Mouse (Mus musculus): ENCODE data around the gene Clec4b2. TPM values are rescaled to one million over a fixed set of nuclear protein-coding genes. Genes with fewer than 3 reads are reported as not detected.
"Not testable (repeated sequence)": the region's sequence is repeated elsewhere in the genome, so short reads cannot be mapped to it uniquely, and the experiment has no call there.

Gene Clec4b2
- not detected for total RNA-seq (2018; cell fraction: chromatin; rRNA removed)
- under 1 TPM in 6 of 26 experiments, not detected in 20; 0.14 to 0.30 (median 0.18) TPM for total RNA-seq (2018; cell fraction: cytosol; rRNA removed)
- not detected for total RNA-seq (2018; cell fraction: nucleus; rRNA removed)
- 0.22 to 0.53 TPM in 2 of 3 replicates, not detected in the other for polyA plus RNA-seq (2018)

- WGBS (ENCODE audit: missing documents) = 82% methylated on average over 4 of the region's 4 CpGs
- H3K4me3 ChIP-seq (ENCODE audit: inconsistent target) = no peak within 1 kb of the TSS
- no peaks in the 10 kb centered on the region for H3K36me3 ChIP-seq (ENCODE audit: inconsistent target)
- no peaks in the 10 kb centered on the region for H3K79me2 ChIP-seq (ENCODE audit: inconsistent target)
- H3K27ac ChIP-seq = peak within 1 kb of the TSS; percentile 74; the same call in 1 of the 2 replicates
Observed at GRCm38 (mm10) chr6:123172593-123172992, at the start of gene Clec4b2. Gene Clec4b2 (plus strand): TSS chr6:123172893.

GRCm38 (mm10) chr6:123123195-123123594 lies 49.5 kb upstream of the Clec4b2 start:
- Histone ChIP-seq H3K27ac (peak overlapping the region; percentile 99), H3K36me3 (ENCODE audit: inconsistent target) (peaks cover 7% of the 10 kb centered on the region), H3K79me2 (ENCODE audit: inconsistent target) (peaks cover 36% of the 10 kb centered on the region; the same call in 1 of the 2 replicates), H3K4me3 (ENCODE audit: inconsistent target) (peak overlapping the region; percentile 36)
- WGBS (ENCODE audit: missing documents) = 0% methylated on average over 3 of the region's 3 CpGs

DNA sequence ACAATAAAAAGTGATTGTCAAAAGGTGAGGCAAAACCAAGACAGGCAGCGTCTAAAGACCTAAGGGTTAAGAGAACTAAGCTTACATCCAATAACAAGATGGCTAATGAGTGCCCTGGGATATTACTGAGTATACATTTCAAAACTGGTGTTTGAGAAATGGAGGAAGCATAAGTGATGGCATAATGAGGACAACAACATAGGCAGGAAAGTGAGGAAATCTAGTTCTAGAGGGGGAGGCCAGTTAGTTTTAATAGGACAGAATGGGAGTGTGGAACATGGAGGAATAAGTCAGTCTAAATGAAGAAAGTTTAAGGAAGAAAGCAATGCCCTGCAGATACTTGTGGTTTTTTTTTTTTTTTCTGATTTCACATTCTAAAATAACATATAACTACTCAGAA lies 45.5 kb upstream of the Clec4b2 start:
- Histone ChIP-seq H3K27ac (no peak overlapping the region), H3K79me2 (ENCODE audit: inconsistent target) (peaks cover 50% of the 10 kb centered on the region; the same call in 1 of the 2 replicates), H3K4me3 (ENCODE audit: inconsistent target) (no peak overlapping the region), H3K36me3 (ENCODE audit: inconsistent target) (peaks cover 18% of the 10 kb centered on the region)
- WGBS (ENCODE audit: missing documents) = 92% methylated on average over 1 of the region's 1 CpGs

DNA sequence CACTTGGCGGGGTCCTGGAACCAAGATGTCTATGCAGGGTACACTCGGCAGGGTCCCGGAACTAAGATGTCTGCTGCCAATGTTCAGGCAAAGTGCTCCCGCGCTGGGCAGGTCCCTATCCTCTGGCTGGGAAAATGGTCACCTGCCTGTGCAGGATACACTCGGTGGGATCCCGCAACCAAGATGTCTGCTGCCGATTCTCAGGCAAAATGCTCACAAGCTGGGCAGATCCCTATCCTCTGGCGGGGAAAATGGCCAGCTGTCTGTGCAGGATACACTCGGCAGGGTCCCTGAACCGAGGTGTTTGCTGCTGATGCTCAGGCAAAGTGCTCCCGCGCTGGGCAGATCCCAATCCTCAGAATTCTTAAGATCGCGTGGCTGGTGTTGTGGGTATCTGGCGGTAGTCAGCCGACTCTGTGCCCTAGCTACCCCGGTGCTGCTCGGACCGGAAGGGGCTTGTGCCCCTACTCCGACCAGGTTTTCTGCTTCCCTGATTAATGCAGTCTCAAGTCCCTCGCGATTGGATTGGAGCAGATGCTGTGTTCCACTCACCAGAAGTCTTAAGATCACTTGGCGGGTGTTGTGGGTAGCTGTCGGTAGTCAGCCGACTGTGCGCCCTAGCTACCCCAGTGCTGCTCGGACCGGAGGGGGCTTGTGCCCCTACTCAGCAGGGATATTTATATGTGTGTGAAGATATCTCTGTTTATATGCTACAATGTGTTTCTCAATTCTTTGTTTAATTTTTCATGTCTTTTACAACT lies 34.7 kb upstream of the Clec4b2 start:
- WGBS (ENCODE audit: missing documents) = 82% methylated on average over 25 of the region's 29 CpGs
- not testable (repeated sequence) for H3K79me2 ChIP-seq (ENCODE audit: inconsistent target); H3K4me3 ChIP-seq (ENCODE audit: inconsistent target); H3K27ac ChIP-seq
- peaks cover 17% of the 10 kb centered on the region for H3K36me3 ChIP-seq (ENCODE audit: inconsistent target)

DNA sequence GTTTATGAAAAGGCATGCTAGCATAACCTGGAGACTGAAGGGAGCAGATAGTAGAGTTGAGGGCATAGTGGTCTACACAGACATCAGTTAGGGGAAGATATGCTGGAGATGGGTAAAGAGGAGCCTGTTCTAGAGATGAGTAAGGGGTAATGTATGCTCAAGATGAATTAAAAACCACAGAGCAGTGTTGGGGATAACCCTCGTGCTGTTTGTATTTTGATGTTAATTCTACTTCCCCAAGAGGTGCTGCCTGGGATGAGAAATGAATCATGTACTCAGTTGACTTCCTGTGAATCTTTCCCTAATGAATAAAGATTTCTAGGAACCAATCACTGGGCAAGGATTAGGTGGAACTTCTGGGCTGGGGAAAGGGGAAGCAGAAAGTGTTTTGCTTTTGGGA lies 2.6 kb upstream of the Clec4b2 start:
- Histone ChIP-seq H3K79me2 (ENCODE audit: inconsistent target) (no peaks in the 10 kb centered on the region), H3K36me3 (ENCODE audit: inconsistent target) (no peaks in the 10 kb centered on the region), H3K27ac (peak overlapping the region; percentile 74), H3K4me3 (ENCODE audit: inconsistent target) (no peak overlapping the region)
- 6% methylated on average over 1 of the region's 1 CpGs for WGBS (ENCODE audit: missing documents)

DNA sequence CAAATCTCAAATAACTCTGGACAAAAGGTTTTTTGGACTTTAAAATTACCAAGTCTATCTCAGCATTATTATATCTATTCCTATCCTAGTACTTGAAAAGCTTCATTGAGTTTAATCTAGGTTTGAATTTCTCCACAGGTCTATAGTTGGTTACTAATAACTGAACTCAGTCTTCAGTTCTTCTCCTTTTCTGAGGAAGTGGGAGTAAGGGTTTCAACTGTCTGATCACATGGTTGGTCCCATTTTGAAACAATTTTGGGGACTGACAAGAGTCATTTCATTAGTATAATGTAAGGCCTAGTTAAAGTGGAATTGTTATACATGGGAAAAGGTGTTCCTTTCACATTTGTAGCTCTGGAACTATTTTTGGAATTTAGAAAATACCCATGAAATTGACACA lies 1.7 kb upstream of the Clec4b2 start:
- Histone ChIP-seq H3K36me3 (ENCODE audit: inconsistent target) (no peaks in the 10 kb centered on the region), H3K4me3 (ENCODE audit: inconsistent target) (no peak overlapping the region), H3K79me2 (ENCODE audit: inconsistent target) (no peaks in the 10 kb centered on the region), H3K27ac (peak overlapping the region; percentile 74)

- Histone ChIP-seq H3K4me3 (ENCODE audit: inconsistent target) (no peak overlapping the region), H3K36me3 (ENCODE audit: inconsistent target) (no peaks in the 10 kb centered on the region), H3K27ac (peak overlapping the region; percentile 24; the same call in 1 of the 2 replicates), H3K79me2 (ENCODE audit: inconsistent target) (no peaks in the 10 kb centered on the region)
- 61% methylated on average over 1 of the region's 1 CpGs for WGBS (ENCODE audit: missing documents)
Observed at GRCm38 (mm10) chr6:123175549-123175948, 2.9 kb downstream of the Clec4b2 start.

DNA sequence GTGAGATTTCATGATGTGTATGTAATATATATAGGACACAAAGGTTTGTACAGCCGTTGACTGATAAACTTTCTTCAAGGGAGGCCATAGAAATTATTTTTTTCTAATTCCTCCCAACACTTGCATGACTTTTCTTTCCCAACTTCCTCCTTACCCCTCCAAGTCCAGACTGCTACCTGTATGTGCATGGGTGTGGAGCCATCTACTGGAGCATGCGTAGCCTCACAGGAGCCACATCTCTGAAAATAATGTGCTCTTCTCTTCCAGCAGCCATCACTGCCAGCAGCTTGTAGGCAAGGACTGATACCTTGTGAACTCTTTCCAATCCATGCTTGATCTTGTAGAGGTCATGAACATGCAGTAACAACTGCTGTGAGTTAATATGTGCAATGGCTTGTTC lies 12.2 kb downstream of the Clec4b2 start:
- not testable (repeated sequence) for H3K79me2 ChIP-seq (ENCODE audit: inconsistent target); H3K36me3 ChIP-seq (ENCODE audit: inconsistent target); H3K4me3 ChIP-seq (ENCODE audit: inconsistent target); H3K27ac ChIP-seq
- 25% methylated on average over 2 of the region's 2 CpGs for WGBS (ENCODE audit: missing documents)

GRCm38 (mm10) chr6:123207187-123208076 lies 34.7 kb downstream of the Clec4b2 start:
- H3K27ac ChIP-seq = peak overlapping the region; percentile 22; the same call in 1 of the 2 replicates
- WGBS (ENCODE audit: missing documents) = 100% methylated on average over 1 of the region's 1 CpGs
- H3K79me2 ChIP-seq (ENCODE audit: inconsistent target) = no peaks in the 10 kb centered on the region
- no peak overlapping the region for H3K4me3 ChIP-seq (ENCODE audit: inconsistent target)
- H3K36me3 ChIP-seq (ENCODE audit: inconsistent target) = no peaks in the 10 kb centered on the region

DNA sequence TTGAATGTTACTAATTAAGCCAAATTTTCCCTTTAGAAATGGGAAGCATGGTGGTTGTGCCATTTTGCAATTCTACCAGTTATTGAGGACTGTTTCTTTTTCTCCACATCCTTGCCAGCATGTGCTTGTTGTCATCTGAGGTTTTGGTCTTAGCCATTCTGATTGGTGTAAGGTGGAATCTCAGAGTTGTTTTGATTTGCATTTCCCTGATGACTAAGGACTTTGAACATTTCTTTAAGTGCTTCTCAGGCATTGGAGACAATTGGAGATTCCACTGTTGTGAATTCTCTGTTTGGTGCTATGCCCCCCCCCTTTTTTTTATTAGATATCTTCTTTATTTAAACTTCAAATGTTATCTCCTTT lies 35.4 kb downstream of the Clec4b2 start:
- peak overlapping the region; percentile 22; the same call in 1 of the 2 replicates for H3K27ac ChIP-seq
- H3K79me2 ChIP-seq (ENCODE audit: inconsistent target); H3K36me3 ChIP-seq (ENCODE audit: inconsistent target); H3K4me3 ChIP-seq (ENCODE audit: inconsistent target): not testable (repeated sequence)

GRCm38 (mm10) chr6:123211726-123212125 lies 39.0 kb downstream of the Clec4b2 start:
- Histone ChIP-seq H3K4me3 (ENCODE audit: inconsistent target) (no peak overlapping the region), H3K27ac (no peak overlapping the region), H3K79me2 (ENCODE audit: inconsistent target) (no peaks in the 10 kb centered on the region), H3K36me3 (ENCODE audit: inconsistent target) (no peaks in the 10 kb centered on the region)
- 91% methylated on average over 1 of the region's 1 CpGs for WGBS (ENCODE audit: missing documents)

- no peaks in the 10 kb centered on the region for H3K36me3 ChIP-seq (ENCODE audit: inconsistent target)
- peaks cover 11% of the 10 kb centered on the region; the same call in 1 of the 2 replicates for H3K79me2 ChIP-seq (ENCODE audit: inconsistent target)
- H3K4me3 ChIP-seq (ENCODE audit: inconsistent target) = no peak overlapping the region
- 5% methylated on average over 2 of the region's 2 CpGs for WGBS (ENCODE audit: missing documents)
- peak overlapping the region; percentile 93 for H3K27ac ChIP-seq
Observed at GRCm38 (mm10) chr6:123227519-123228166, 55.0 kb downstream of the Clec4b2 start.

GRCm38 (mm10) chr6:123229644-123230043 lies 57.0 kb downstream of the Clec4b2 start, which contains the start of gene Clec4n:
Gene Clec4n (plus strand): TSS chr6:123229843.
- peak within 1 kb of the TSS; percentile 93 for H3K27ac ChIP-seq
- H3K4me3 ChIP-seq (ENCODE audit: inconsistent target) = no peak within 1 kb of the TSS
- peaks cover 18% of the 10 kb centered on the region; the same call in 1 of the 2 replicates for H3K79me2 ChIP-seq (ENCODE audit: inconsistent target)
- H3K36me3 ChIP-seq (ENCODE audit: inconsistent target) = no peaks in the 10 kb centered on the region
- 2% methylated on average over 3 of the region's 3 CpGs for WGBS (ENCODE audit: missing documents)

DNA sequence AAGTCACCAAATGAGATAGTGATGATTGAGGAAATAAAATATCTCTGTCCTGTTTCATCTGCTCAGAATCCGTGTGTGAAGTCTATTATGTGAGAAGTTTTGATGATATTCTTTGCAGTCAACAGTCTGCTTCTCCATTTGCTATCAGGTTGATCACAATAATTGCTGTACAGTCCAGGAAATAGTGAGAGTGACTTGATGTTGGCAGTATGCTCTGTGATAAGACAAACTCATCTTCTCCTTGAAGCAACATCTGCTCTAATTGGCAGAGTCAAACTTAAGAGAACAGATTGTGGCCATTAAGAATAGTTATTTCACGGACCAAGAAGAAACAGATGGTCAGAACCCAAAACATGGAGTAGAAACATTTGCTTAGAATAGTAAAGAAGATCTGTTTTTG lies 58.5 kb downstream of the Clec4b2 start:
- Histone ChIP-seq H3K36me3 (ENCODE audit: inconsistent target) (peaks cover 11% of the 10 kb centered on the region; the same call in 1 of the 2 replicates), H3K79me2 (ENCODE audit: inconsistent target) (peaks cover 18% of the 10 kb centered on the region; the same call in 1 of the 2 replicates), H3K4me3 (ENCODE audit: inconsistent target) (no peak overlapping the region), H3K27ac (no peak overlapping the region)
- WGBS (ENCODE audit: missing documents) = 85% methylated on average over 2 of the region's 2 CpGs
